Mouse (Mus musculus) ES-Bruce4 (cell line): ENCODE data around the gene Dusp10. TPM values are rescaled to one million over a fixed set of nuclear protein-coding genes. Genes with fewer than 3 reads are reported as not detected.

Experiments
- H3K27ac ChIP-seq: 2 replicates; pipeline ENCODE4 v1.5.1; 2012; ENCODE audit warnings: low read length, inconsistent platforms; ENCODE audit not compliant: insufficient read depth
- H3K27me3 ChIP-seq: 2 replicates; pipeline ENCODE4 v1.6.1; 2012; ENCODE audit warnings: mild to moderate bottlenecking, low read length, inconsistent platforms; ENCODE audit not compliant: control insufficient read depth, poor library complexity, insufficient read depth, severe bottlenecking
- H3K36me3 ChIP-seq: 2 replicates; pipeline ENCODE4 v1.6.1; 2012; ENCODE audit warnings: inconsistent platforms, mild to moderate bottlenecking, low read length, moderate library complexity; ENCODE audit not compliant: control insufficient read depth, poor library complexity, insufficient read depth, severe bottlenecking
- H3K4me1 ChIP-seq: one replicate; pipeline ENCODE4 v1.8.1; 2011; ENCODE audit warnings: low read length; ENCODE audit not compliant: control insufficient read depth, insufficient read depth
- H3K4me3 ChIP-seq: 2 replicates; pipeline ENCODE4 v1.5.1; 2011; ENCODE audit warnings: low read depth, mild to moderate bottlenecking, low read length
- H3K9ac ChIP-seq: 2 replicates; pipeline ENCODE4 v1.6.1; 2012; ENCODE audit warnings: low read depth, mild to moderate bottlenecking, inconsistent platforms; ENCODE audit not compliant: poor library complexity, severe bottlenecking
- H3K9me3 ChIP-seq: replicated peaks from 2 replicates; pipeline ENCODE4 v1.6.1; 2012; ENCODE audit warnings: mild to moderate bottlenecking, low read length, inconsistent platforms; ENCODE audit not compliant: control insufficient read depth, poor library complexity, insufficient read depth, severe bottlenecking
- CTCF ChIP-seq: IDR thresholded peaks from one replicate; pipeline ENCODE4 v1.8.1; 2011; ENCODE audit warnings: low read depth, low read length
- EP300 ChIP-seq: IDR thresholded peaks from 2 replicates; pipeline ENCODE4 v1.6.1; 2011; ENCODE audit warnings: low read depth, low read length; ENCODE audit not compliant: insufficient read depth
- POLR2A ChIP-seq: IDR thresholded peaks from one replicate; pipeline ENCODE4 v1.8.1; 2011; ENCODE audit warnings: low read length; ENCODE audit not compliant: insufficient read depth
- polyA plus RNA-seq: library from polyadenylated mRNA; stranded (reverse); fragments of >200 nt; gene quantifications from 2 replicates; pipeline ENCODE4 v1.2.4, GENCODE M21; 2011; ENCODE audit warnings: low read depth; ENCODE audit not compliant: missing spikeins, insufficient read depth, insufficient read length

Gene Dusp10
- polyA plus RNA-seq, 1 experiment: 5.9 TPM

DNA sequence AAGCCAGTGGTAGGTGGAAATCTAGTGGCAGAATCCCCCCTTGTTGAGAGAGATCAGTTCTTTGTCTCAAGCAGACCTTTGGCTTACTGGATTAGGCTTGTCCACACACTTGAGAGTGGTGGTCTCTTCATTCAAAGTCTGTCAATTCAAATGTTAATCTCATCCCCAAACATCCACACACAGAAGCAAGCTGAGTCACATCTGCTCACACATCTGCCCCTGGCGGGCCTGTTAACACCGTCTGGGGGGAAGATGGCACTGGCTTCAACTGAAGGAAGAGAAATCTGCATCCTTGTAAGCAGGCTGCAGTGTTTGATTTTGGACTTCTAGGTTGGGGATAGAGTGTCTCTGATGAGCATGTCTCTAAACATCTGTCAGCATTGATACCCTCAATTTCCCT, 10.9 kb downstream of the Dusp10 start:
- H3K9me3 ChIP-seq: peaks cover 4% of the 10 kb centered on the region; the same call in 1 of the 2 replicates
- H3K27ac ChIP-seq: no peak overlapping the region
- no peaks in the 10 kb centered on the region for H3K27me3 ChIP-seq
- H3K4me1 ChIP-seq: peaks cover 5% of the 10 kb centered on the region
- no peaks in the 10 kb centered on the region for H3K36me3 ChIP-seq
- H3K9ac ChIP-seq: no peak overlapping the region
- TF ChIP-seq POLR2A: no peak
- peak; percentile 67; the same call in 1 of the 2 replicates for TF ChIP-seq EP300
- no peak overlapping the region for H3K4me3 ChIP-seq

DNA sequence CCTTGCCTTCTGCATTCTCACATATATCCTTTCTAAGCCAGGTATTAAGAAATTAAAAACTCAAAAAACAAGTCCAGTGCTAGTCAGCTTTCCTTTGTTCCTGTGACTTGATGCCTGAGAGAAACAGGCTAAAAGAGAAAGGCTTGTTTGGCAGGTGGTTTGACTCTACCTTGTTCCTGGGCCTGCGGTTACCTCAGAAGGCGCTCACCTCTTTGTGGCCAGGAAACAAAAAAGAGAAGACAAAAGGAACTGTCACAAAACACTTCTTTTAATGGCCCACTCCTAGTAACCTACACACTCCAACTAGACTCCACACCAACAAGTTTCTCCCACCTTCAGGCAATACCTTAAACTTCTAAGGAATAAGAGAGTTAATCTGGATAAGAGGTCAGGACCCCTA, 11.5 kb downstream of the Dusp10 start:
- Histone ChIP-seq H3K4me3 (no peak overlapping the region), H3K9ac (no peak overlapping the region), H3K36me3 (no peaks in the 10 kb centered on the region), H3K27ac (no peak overlapping the region), H3K9me3 (peaks cover 4% of the 10 kb centered on the region; the same call in 1 of the 2 replicates), H3K4me1 (peaks cover 5% of the 10 kb centered on the region), H3K27me3 (no peaks in the 10 kb centered on the region)
- TF ChIP-seq EP300 (no peak), POLR2A (no peak), CTCF (no peak)

DNA sequence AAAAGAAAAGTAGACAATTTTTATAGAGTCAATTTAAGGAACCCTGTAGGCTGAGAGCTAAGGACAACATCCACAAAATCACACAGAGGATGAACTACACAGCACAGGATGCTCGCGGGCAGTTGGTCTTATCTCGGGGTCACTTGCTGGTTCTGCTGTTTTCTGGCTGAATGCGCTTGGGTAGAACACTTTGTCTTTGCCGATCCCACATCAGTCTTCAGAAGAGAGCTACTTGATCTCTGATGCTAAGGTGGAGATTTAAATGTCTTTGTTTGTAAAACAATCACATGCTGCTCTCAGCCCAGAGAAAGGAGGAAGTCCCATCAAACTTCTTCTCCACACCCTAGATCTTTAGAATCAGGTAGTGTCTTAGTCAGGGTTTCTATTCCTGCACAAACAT, 12.0 kb downstream of the Dusp10 start:
- peaks cover 4% of the 10 kb centered on the region; the same call in 1 of the 2 replicates for H3K9me3 ChIP-seq
- H3K4me1 ChIP-seq: peaks cover 2% of the 10 kb centered on the region
- no peak overlapping the region for H3K9ac ChIP-seq
- TF ChIP-seq POLR2A (no peak), EP300 (no peak), CTCF (no peak)
- no peak overlapping the region for H3K4me3 ChIP-seq
- H3K36me3 ChIP-seq: no peaks in the 10 kb centered on the region
- no peaks in the 10 kb centered on the region for H3K27me3 ChIP-seq
- H3K27ac ChIP-seq: no peak overlapping the region

DNA sequence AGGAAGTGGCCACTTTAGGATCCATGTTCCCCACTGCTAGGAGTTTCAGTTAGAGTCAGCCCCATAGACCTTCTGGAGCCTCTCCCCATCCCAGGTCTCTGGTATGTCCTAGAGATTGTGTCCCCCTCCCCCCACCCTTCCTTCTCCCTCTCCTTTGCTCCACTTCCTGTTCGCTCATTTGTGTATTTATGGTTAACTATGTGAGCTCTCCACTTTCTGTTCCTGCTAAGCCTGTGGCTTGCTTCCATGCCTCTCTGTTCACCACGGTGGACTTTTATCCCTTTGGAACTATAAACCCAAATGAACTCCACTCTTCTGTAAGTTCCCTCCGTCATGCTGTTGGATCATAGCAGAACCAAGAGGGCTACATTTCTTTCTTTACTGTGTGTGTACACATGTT, 13.9 kb downstream of the Dusp10 start:
- Histone ChIP-seq H3K9me3 (peaks cover 4% of the 10 kb centered on the region; the same call in 1 of the 2 replicates), H3K4me1 (peaks cover 2% of the 10 kb centered on the region), H3K27me3 (no peaks in the 10 kb centered on the region), H3K4me3 (no peak overlapping the region), H3K9ac (no peak overlapping the region), H3K36me3 (no peaks in the 10 kb centered on the region), H3K27ac (no peak overlapping the region)
- no peak for TF ChIP-seq POLR2A
- TF ChIP-seq CTCF: no peak
- TF ChIP-seq EP300: no peak

DNA sequence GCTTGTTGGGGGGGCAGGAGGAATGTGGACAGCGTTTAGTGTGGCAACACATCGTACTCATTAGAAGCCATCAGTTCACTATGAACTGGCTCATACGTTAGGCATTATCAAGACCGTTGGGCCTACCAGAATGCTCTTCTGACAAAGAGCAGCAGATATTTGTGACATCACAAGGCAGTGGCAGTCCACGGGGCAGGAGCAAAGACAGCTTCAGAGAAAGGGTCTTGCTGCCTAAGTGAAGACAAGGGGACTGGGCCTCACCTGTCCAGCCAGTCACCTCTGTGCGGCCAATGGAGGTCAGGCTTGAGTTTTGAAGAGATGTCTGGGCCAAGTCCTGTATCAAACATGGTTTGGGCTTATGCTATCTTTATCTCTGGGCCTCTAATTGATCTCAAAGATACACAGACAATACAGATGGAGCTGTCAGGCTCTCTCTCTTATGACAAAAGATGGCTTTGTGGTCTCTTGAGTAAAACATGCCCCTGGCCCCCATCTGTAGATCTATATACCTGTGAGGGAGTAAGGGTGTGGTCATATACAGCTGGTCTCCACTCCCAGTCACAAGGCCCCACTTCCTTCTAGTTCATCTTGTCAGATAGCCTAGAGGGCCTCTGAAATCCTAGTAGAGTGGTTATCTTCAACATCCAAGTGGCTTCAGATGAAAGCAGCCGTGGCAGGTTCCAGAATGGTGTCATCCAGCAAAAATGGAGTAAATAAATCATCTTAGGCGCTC, 17.1 kb downstream of the Dusp10 start:
- no peak overlapping the region for H3K9ac ChIP-seq
- H3K36me3 ChIP-seq: no peaks in the 10 kb centered on the region
- no peak for TF ChIP-seq CTCF
- no peak for TF ChIP-seq EP300
- TF ChIP-seq POLR2A: no peak
- H3K4me3 ChIP-seq: no peak overlapping the region
- H3K27ac ChIP-seq: no peak overlapping the region
- H3K9me3 ChIP-seq: peaks cover 4% of the 10 kb centered on the region; the same call in 1 of the 2 replicates
- H3K27me3 ChIP-seq: 0 out of 2 replicates have a peak, but pooled peaks cover 2% of the 10 kb centered on the region
- H3K4me1 ChIP-seq: no peaks in the 10 kb centered on the region

DNA sequence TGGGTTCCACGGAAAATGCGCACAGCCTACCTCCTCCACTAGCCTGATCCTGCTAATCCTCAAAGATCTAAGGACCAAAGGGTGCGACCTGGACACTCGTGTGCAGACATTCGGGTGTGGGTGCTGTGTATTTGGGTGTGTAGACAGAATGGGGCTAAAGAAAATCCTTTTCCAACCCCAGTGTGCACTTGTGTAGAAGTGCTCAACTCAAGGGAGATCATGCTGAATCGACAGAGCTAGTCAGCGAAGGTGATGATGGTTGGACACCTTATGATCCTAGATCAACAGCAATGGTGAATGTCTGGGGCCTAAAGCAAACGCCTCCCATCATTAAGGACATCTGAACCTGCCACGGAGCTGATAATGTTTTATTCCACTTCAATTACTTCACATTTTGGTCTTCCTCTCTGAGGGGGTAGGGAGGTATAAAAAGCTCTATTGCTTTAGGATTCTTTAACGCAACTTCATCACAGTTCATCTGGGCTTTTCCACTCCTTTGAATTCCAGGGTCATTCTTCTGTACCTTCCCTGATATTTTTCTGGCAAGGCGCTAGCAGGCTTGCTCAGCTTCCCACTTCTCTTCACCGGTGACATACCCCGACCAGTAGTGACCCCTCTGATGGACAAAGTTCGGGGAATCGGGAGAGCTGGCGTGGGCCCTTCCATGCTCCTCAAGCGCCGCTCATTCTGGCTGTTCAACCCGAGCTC, 19.7 kb downstream of the Dusp10 start:
- peak overlapping the region; percentile 85 for H3K9ac ChIP-seq
- 0 out of 2 replicates have a peak, but pooled peaks cover 2% of the 10 kb centered on the region for H3K27me3 ChIP-seq
- H3K36me3 ChIP-seq: no peaks in the 10 kb centered on the region
- H3K4me1 ChIP-seq: no peaks in the 10 kb centered on the region
- H3K4me3 ChIP-seq: peak overlapping the region; percentile 58
- peaks cover under 1% of the 10 kb centered on the region; the same call in 1 of the 2 replicates for H3K9me3 ChIP-seq
- TF ChIP-seq CTCF (no peak), EP300 (no peak), POLR2A (no peak)
- no peak overlapping the region for H3K27ac ChIP-seq
